Mouse (Mus musculus) CD8-positive naive resting alpha-beta T cell, adult 2 months (primary cell): ENCODE measurements around the gene Rars.
"Not testable (repeated sequence)": the region's sequence is repeated elsewhere in the genome, so short reads cannot be mapped to it uniquely, and the experiment has no call there.

ENCODE experiments used
- DNase-seq, 2 experiments: peaks; one replicate each; pipeline ENCODE4 v3.0.0; 2022; ENCODE audit warnings: low read depth in 2 of 2, low spot score in 2 of 2

Rars gene

DNA sequence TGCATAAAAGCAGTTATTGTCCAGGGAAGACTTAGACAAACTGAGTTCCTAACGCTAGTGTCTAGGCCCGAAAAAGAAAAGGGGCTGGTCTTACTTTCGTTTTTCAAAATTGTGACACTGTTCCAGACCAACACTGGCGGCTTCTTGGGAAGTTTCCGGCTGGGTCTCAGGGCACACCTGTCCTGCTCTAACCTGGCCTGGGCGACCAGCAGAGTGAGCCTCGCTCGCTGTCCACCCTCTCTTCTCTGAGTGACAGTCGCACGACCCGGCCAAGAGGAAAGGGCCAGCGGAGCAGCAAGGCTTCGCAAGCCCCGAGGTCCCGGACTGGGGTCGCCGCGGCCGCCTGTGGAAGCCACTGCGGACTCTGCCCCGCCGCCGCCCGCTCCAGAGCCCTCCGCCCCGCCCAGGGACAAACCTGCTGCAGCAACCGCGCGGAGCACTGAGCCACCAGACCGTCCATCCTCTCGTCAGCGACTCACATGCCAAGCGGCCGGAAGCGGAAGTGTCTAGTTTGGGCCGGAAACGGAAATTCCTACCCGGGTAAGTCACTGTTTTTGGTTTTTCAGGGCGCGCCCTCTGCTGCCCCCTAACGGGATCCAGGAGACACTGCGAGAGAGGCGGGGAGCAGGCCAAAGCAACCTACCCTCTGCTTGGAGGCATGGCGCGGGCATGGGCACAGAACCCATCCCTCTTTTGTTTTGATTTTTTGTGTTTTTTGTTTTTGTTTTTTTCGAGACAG, at the start of gene Rars:
Gene Rars (minus strand): TSS at position 485 of the 739 bp plus-strand sequence.
- peak; percentile 91 to 94 for DNase-seq

- no peak for DNase-seq
These were observed 48.5 kb upstream of the Rars start for GRCm38 (mm10) chr11:35882777-35883176.

DNA sequence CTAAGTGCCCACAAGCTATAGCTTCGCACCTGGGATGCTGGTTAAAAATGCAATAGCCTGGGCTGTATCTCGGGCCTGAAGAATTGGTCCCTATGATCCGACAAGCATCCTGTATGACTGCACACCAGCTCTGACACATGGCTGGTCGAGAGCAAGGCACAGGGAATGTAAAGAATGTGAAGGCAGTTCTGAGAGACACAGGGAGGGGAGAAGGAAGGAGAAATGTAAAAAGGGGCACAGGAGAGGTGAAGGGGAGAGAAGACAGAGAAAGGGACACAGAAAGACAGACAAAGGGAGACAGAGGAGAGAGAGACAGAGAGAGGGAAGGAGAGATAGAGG, 44.2 kb upstream of the Rars start:
- no peak for DNase-seq

- no peak for DNase-seq
These were observed 43.6 kb upstream of the Rars start for GRCm38 (mm10) chr11:35877651-35878558.

- no peak for DNase-seq
These were observed 39.4 kb upstream of the Rars start for GRCm38 (mm10) chr11:35873624-35874244.

GRCm38 (mm10) chr11:35870961-35871360, 36.7 kb upstream of the Rars start:
- no peak for DNase-seq

DNA sequence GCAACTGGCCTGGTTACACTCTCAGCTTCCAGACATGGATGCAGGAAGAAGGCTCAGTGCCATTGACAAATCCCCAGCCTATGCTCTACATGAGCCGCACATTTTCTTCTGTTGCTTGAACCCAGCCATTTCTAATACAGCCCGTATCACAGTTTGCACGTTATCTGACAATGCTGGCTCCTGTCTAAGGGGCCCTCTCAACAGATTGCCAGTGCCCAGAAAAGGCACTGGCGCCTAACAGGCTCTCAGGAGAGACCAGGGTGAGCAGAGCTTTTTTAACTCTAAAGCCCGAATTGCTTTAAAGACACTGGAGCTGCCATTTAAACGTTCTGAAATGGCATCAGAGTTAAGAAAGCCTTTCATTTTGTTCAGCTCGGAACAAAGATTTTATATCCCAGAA, 31.8 kb upstream of the Rars start:
- no peak for DNase-seq

GRCm38 (mm10) chr11:35864981-35865604, 30.8 kb upstream of the Rars start:
- DNase-seq: no peak

DNA sequence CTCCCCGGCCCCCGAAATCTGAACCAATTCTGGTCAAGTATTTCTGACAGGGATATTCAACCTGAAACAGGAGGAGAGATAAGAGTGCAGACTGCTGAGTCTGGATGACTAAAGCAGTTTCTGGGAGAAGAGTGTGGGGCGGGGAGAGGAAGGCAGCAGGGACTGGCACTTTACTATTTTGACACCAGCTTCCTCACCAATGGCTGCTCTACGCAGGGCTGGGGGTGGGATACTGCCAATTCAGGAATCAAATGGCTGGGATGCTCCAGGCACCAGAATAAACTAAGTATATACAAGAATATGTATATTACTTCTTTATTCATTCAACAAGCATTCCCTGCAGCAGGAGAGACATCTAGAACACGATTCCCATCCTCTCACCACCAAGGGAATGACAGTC, 29.3 kb upstream of the Rars start:
- DNase-seq: no peak

DNA sequence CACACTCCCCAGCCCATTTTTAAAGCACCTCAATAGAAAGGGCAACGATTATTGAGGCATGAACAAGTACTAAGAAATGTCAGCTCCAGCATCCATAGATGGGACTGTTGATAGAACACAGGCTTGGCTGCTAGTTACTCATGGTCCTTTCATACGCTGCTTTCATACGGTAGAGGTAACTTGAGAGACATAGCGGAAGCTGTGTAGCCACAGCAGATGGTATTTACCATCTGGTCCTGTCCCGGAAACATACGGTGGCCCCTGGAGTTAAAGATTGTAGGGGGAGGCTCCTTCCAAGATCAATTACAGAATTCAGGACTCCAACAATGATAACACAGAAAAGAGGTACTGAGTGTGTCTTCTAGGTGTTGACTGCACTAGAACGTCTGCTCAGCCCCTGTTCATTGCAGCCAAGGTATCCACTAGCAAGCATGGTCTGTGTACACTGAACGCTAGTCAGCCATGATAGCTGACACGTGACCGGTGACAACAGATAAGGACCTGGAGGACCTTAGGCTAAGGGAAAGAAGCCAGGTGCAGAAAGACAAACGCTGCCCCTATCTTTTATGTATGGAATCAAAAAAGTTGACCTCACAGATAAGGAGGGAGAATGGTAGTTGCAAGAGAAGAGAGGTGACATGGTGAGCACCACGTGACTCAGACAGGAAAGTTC, 23.2 kb upstream of the Rars start:
- no peak for DNase-seq

GRCm38 (mm10) chr11:35856359-35857040, 22.2 kb upstream of the Rars start:
- no peak for DNase-seq

- DNase-seq: no peak
These were observed 21.3 kb upstream of the Rars start for GRCm38 (mm10) chr11:35855567-35855966.

DNA sequence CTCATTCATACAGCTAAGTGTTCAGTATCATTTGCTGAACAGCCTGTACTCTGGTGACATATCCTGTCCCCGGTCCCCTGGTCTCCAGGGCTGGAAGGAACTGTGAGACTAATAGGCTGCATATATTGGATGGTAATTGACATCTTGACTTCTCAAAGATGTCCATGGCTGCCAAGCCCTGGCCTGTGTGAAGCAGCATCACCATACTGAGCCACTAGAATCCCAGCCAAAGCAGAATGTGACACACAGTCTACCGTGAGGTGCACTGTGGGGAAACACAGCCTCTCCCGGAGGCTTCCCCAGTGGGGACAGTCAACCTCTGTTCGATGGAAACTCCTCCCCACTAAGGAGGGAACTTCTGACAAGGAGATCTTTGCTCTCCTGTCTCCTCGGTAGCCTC, 20.6 kb upstream of the Rars start:
- no peak for DNase-seq

DNA sequence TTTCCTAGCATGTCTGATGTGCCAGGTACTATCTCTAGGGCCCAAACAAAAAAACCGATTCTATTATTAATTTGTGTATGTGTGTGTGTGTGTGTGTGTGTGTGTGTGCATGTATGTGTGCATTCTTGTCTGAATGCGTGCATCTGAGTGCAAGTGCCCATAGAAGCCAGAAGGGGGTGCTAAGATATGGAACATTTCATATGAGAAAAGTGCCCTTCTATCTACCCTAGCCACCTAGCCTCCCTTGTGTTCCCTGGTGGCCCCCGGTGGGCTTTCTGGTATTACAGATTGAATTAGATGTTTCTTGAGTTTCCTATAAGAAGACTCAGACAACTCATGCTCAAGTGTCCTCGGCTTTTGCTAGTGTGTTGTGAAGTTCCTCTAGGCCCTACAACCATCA, 19.3 kb upstream of the Rars start:
- no peak for DNase-seq

DNA sequence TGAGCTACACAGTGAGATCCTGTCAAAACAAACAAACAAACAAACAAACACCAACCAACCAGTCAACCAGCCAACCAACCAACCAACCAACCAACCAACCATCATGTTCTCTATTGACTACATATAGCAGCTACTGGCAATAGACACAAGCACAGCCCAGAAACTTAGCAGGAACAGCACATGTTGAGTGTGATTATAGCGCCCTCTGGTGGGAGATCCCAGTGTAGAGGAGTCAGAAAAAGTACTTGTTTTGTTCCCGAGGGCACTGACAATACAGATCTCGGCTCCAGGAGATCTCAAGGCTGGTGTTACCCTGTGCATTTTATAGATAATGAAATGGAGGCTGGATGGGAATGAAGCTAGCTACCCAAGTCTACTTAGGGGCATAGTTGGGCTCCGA, 18.4 kb upstream of the Rars start:
- DNase-seq: peak; percentile 35 to 43

DNA sequence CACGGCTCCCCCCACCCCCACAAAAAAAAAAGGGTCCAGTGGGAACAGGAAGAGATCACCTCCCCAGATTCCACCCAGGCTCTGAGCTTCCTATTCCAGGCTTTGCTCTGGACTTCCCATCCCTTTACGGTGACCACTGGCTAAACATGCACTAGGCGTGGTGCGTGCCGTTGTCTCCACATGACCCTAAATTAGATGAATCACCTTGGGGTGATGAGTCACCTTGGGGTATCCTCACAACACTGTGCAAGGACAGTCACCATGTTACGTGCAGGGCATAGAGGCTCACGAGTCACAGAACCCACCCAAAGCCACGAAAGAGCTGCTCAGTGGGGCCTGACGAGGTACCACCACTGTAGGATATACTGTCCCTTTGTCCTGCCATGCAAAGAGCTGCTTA, 10.0 kb upstream of the Rars start:
- no peak for DNase-seq

GRCm38 (mm10) chr11:35842560-35842959, 8.3 kb upstream of the Rars start:
- DNase-seq: not testable (repeated sequence)

DNA sequence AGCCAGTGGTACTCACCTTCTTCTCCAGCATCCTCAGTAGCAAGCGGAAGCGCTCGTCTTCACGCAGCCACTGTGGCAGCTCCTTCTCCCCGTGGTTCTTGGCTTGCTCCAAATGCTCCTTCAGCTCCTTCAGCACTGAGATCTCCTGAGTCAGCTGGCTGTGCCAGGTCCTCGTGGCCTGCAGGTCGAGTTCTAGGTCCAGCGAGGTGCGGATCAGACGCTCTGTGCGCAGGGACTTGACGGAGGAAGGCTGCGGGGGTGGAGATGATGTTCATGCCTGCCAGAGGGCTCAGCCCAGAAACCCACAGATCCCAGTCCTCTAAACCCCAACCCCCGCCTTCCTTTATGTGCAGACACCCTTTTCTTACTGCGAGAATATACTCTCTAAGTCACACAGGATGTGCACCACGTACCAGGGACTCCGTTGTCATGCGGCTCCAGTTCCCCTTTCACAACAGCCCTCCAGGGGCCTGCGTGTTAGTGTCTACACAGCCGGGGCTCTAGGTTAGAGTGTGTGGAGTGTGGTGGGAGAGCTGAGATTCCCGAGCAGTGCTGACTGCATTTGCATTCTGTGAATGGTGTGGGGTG, 7.5 kb upstream of the Rars start:
- peak in 1 of 2 experiments; percentile 6 for DNase-seq

GRCm38 (mm10) chr11:35840806-35841205, 6.5 kb upstream of the Rars start:
- DNase-seq: not testable (repeated sequence)

DNA sequence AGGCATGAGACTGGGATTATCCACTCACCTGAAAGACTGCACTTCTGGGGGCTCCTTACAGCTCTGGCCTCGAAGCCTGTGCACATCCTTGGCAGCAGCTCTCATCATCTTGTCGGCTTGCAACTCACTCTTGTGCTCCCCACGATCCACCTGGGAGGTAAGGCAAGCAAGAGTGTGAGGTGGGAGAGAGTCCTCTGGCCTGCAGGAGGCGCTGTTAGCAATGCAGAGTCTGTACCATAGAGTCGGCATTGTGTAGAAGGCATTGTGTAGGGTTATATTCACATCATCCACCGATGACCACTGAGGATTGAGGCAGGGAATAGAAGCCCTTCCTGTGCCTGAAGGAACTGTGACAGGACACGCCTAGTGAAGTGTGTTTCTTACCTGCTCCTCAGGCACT, 6.0 kb upstream of the Rars start:
- DNase-seq: no peak
